Mouse (Mus musculus): ENCODE measurements at regions not wholly inside any gene's neighbourhood (a gene's known extent, or its start where the extent isn't known, plus 50 kb on each side); places are given as distances from the start of the nearest gene placed in this dataset.
A peak's percentile ranks its signal among the peaks of the same experiment; 100 is the strongest.

- no peak for DNase-seq (ENCODE audit: low read depth in 2 of 2, low spot score in 2 of 2)
These were observed 289.2 kb downstream of the Foxo1 start for GRCm38 (mm10) chr3:52557296-52557695.

GRCm38 (mm10) chr3:52555038-52555437, 286.9 kb downstream of the Foxo1 start:
- DNase-seq (ENCODE audit: low read depth in 2 of 2, low spot score in 2 of 2): peak; percentile 72 to 78

- no peak for DNase-seq (ENCODE audit: low read depth in 2 of 2, low spot score in 2 of 2)
These were observed 286.4 kb downstream of the Foxo1 start for GRCm38 (mm10) chr3:52554490-52554889.

GRCm38 (mm10) chr3:52548201-52548893, 280.2 kb downstream of the Foxo1 start:
- DNase-seq (ENCODE audit: low read depth in 2 of 2, low spot score in 2 of 2): no peak

GRCm38 (mm10) chr3:52546035-52546434, 277.9 kb downstream of the Foxo1 start:
- DNase-seq (ENCODE audit: low read depth in 2 of 2, low spot score in 2 of 2): no peak

GRCm38 (mm10) chr3:52543006-52543405, 274.9 kb downstream of the Foxo1 start:
- DNase-seq (ENCODE audit: low read depth in 2 of 2, low spot score in 2 of 2): no peak

- DNase-seq (ENCODE audit: low read depth in 2 of 2, low spot score in 2 of 2): no peak
These were observed 272.8 kb downstream of the Foxo1 start for GRCm38 (mm10) chr3:52540862-52541380.

GRCm38 (mm10) chr3:52539813-52540378, 271.8 kb downstream of the Foxo1 start:
- no peak for DNase-seq (ENCODE audit: low read depth in 2 of 2, low spot score in 2 of 2)

GRCm38 (mm10) chr3:52538306-52538705, 270.2 kb downstream of the Foxo1 start:
- no peak for DNase-seq (ENCODE audit: low read depth in 2 of 2, low spot score in 2 of 2)

- no peak for DNase-seq (ENCODE audit: low read depth in 2 of 2, low spot score in 2 of 2)
These were observed 269.3 kb downstream of the Foxo1 start for GRCm38 (mm10) chr3:52537362-52537911.

- no peak for DNase-seq (ENCODE audit: low read depth in 2 of 2, low spot score in 2 of 2)
These were observed 267.4 kb downstream of the Foxo1 start for GRCm38 (mm10) chr3:52535411-52536021.

- no peak for DNase-seq (ENCODE audit: low read depth in 2 of 2, low spot score in 2 of 2)
These were observed 266.0 kb downstream of the Foxo1 start for GRCm38 (mm10) chr3:52534118-52534517.

- no peak for DNase-seq (ENCODE audit: low read depth in 2 of 2, low spot score in 2 of 2)
These were observed 263.7 kb downstream of the Foxo1 start for GRCm38 (mm10) chr3:52531686-52532351.

- DNase-seq (ENCODE audit: low read depth in 2 of 2, low spot score in 2 of 2): no peak
These were observed 262.4 kb downstream of the Foxo1 start for GRCm38 (mm10) chr3:52530406-52530970.

GRCm38 (mm10) chr3:52529136-52529535, 261.0 kb downstream of the Foxo1 start:
- no peak for DNase-seq (ENCODE audit: low read depth in 2 of 2, low spot score in 2 of 2)

- no peak for DNase-seq (ENCODE audit: low read depth in 2 of 2, low spot score in 2 of 2)
These were observed 260.4 kb downstream of the Foxo1 start for GRCm38 (mm10) chr3:52528521-52528920.

GRCm38 (mm10) chr3:52527781-52528180, 259.6 kb downstream of the Foxo1 start:
- no peak for DNase-seq (ENCODE audit: low read depth in 2 of 2, low spot score in 2 of 2)

- DNase-seq (ENCODE audit: low read depth in 2 of 2, low spot score in 2 of 2): no peak
These were observed 259.0 kb downstream of the Foxo1 start for GRCm38 (mm10) chr3:52527010-52527754.

- peak in 1 of 2 experiments; percentile 6 for DNase-seq (ENCODE audit: low read depth in 2 of 2, low spot score in 2 of 2)
These were observed 254.8 kb downstream of the Foxo1 start for GRCm38 (mm10) chr3:52522886-52523285.

GRCm38 (mm10) chr3:52520609-52520947, 252.4 kb downstream of the Foxo1 start:
- DNase-seq (ENCODE audit: low read depth in 2 of 2, low spot score in 2 of 2): no peak
